Mouse (Mus musculus) forebrain, embryonic 15.5 days (tissue): ENCODE measurements around the gene Med12l. TPM values are rescaled to one million over a fixed set of nuclear protein-coding genes. Genes with fewer than 3 reads are reported as not detected.

Experiments used
- ATAC-seq: fragments of 200-750 bp; cut with Nextera tagmentation; replicated peaks from 2 replicates; pipeline ENCODE4 v1.8.0; 2017; ENCODE audit warnings: mild to moderate bottlenecking, moderate TSS enrichment, moderate library complexity
- H3K27ac ChIP-seq: fragments of 300-500 bp; sonication (generic); replicated peaks from 2 replicates; pipeline ENCODE4 v1.5.1; 2015; ENCODE audit warnings: mild to moderate bottlenecking, inconsistent platforms
- H3K27me3 ChIP-seq: fragments of 300-500 bp; sonication (generic); 2 replicates; pipeline ENCODE4 v1.6.1; 2015; ENCODE audit warnings: inconsistent platforms
- H3K36me3 ChIP-seq: fragments of 300-500 bp; sonication (generic); 2 replicates; pipeline ENCODE4 v1.6.1; 2015; ENCODE audit warnings: mild to moderate bottlenecking, inconsistent platforms
- H3K4me1 ChIP-seq: fragments of 300-500 bp; sonication (generic); 2 replicates; pipeline ENCODE4 v1.6.1; 2015; ENCODE audit warnings: inconsistent platforms
- H3K4me2 ChIP-seq: fragments of 300-500 bp; sonication (generic); replicated peaks from 2 replicates; pipeline ENCODE4 v1.6.1; 2015; ENCODE audit warnings: mild to moderate bottlenecking, inconsistent platforms
- H3K4me3 ChIP-seq: fragments of 300-500 bp; sonication (generic); 2 replicates; pipeline ENCODE4 v1.5.1; 2015; ENCODE audit warnings: mild to moderate bottlenecking, inconsistent platforms
- H3K9ac ChIP-seq: fragments of 300-500 bp; sonication (generic); replicated peaks from 2 replicates; pipeline ENCODE4 v1.6.1; 2015; ENCODE audit warnings: mild to moderate bottlenecking, inconsistent platforms
- H3K9me3 ChIP-seq: fragments of 300-500 bp; sonication (generic); 2 replicates; pipeline ENCODE4 v1.6.1; 2016; ENCODE audit warnings: inconsistent platforms
- WGBS: fragments of 180-500 bp; shearing (Covaris S2); methylation state at CpG from one replicate; pipeline ENCODE4 v1.1.7; 2015; ENCODE audit warnings: mixed read lengths; 5-methylcytosine and 5-hydroxymethylcytosine counted together
- polyA plus RNA-seq: library from polyadenylated mRNA; unstranded; fragments of >200 nt; fragmentation: Nextera tagmentation; extraction: Ambion mirVana; gene quantifications from 2 replicates; pipeline ENCODE4 v1.2.1, GENCODE M21; 2015

Gene Med12l
- polyA plus RNA-seq, 1 experiment from 2014 or later: 3.3 TPM

- Histone ChIP-seq H3K27ac (no peak overlapping the region), H3K4me2 (no peak overlapping the region), H3K36me3 (no peaks in the 10 kb centered on the region), H3K4me3 (no peak overlapping the region), H3K9me3 (no peaks in the 10 kb centered on the region), H3K4me1 (no peaks in the 10 kb centered on the region), H3K27me3 (no peaks in the 10 kb centered on the region), H3K9ac (no peak overlapping the region)
- WGBS: 67% methylated on average over 5 of the region's 5 CpGs
- ATAC-seq: no peak
Measured at GRCm38 (mm10) chr3:59293437-59294199, 288.0 kb downstream of the Med12l start.

- Histone ChIP-seq H3K9me3 (no peaks in the 10 kb centered on the region), H3K4me1 (no peaks in the 10 kb centered on the region), H3K36me3 (no peaks in the 10 kb centered on the region), H3K9ac (no peak overlapping the region), H3K4me2 (no peak overlapping the region), H3K4me3 (no peak overlapping the region), H3K27ac (no peak overlapping the region), H3K27me3 (no peaks in the 10 kb centered on the region)
- ATAC-seq: no peak
- 94% methylated on average over 16 of the region's 16 CpGs for WGBS
Measured at GRCm38 (mm10) chr3:59295699-59296562, 290.3 kb downstream of the Med12l start.

GRCm38 (mm10) chr3:59296563-59297130, 291.0 kb downstream of the Med12l start:
- Histone ChIP-seq H3K4me1 (no peaks in the 10 kb centered on the region), H3K27me3 (no peaks in the 10 kb centered on the region), H3K9ac (no peak overlapping the region), H3K4me3 (no peak overlapping the region), H3K27ac (no peak overlapping the region), H3K4me2 (no peak overlapping the region), H3K36me3 (no peaks in the 10 kb centered on the region), H3K9me3 (no peaks in the 10 kb centered on the region)
- WGBS: 96% methylated on average over 5 of the region's 5 CpGs
- ATAC-seq: no peak

GRCm38 (mm10) chr3:59297653-59298052, 292.0 kb downstream of the Med12l start:
- Histone ChIP-seq H3K4me1 (no peaks in the 10 kb centered on the region), H3K9me3 (no peaks in the 10 kb centered on the region), H3K27ac (no peak overlapping the region), H3K4me2 (no peak overlapping the region), H3K27me3 (no peaks in the 10 kb centered on the region), H3K9ac (no peak overlapping the region), H3K36me3 (no peaks in the 10 kb centered on the region), H3K4me3 (no peak overlapping the region)
- WGBS: 87% methylated on average over 16 of the region's 16 CpGs
- ATAC-seq: no peak

- H3K9ac ChIP-seq: no peak overlapping the region
- H3K4me1 ChIP-seq: no peaks in the 10 kb centered on the region
- H3K27me3 ChIP-seq: no peaks in the 10 kb centered on the region
- no peak overlapping the region for H3K4me2 ChIP-seq
- no peaks in the 10 kb centered on the region for H3K9me3 ChIP-seq
- ATAC-seq: no peak
- WGBS: 92% methylated on average over 5 of the region's 5 CpGs
- no peak overlapping the region for H3K27ac ChIP-seq
- H3K4me3 ChIP-seq: no peak overlapping the region
- no peaks in the 10 kb centered on the region for H3K36me3 ChIP-seq
Measured at GRCm38 (mm10) chr3:59304944-59305343, 299.3 kb downstream of the Med12l start.

- 91% methylated on average over 2 of the region's 2 CpGs for WGBS
- no peaks in the 10 kb centered on the region for H3K27me3 ChIP-seq
- H3K4me2 ChIP-seq: no peak overlapping the region
- H3K4me3 ChIP-seq: no peak overlapping the region
- no peaks in the 10 kb centered on the region for H3K4me1 ChIP-seq
- no peaks in the 10 kb centered on the region for H3K9me3 ChIP-seq
- H3K9ac ChIP-seq: no peak overlapping the region
- no peak overlapping the region for H3K27ac ChIP-seq
- no peak for ATAC-seq
- no peaks in the 10 kb centered on the region for H3K36me3 ChIP-seq
Measured at GRCm38 (mm10) chr3:59305518-59305917, 299.9 kb downstream of the Med12l start.

GRCm38 (mm10) chr3:59312610-59313009, 307.0 kb downstream of the Med12l start:
- Histone ChIP-seq H3K4me1 (no peaks in the 10 kb centered on the region), H3K27ac (no peak overlapping the region), H3K9ac (no peak overlapping the region), H3K4me3 (no peak overlapping the region), H3K36me3 (no peaks in the 10 kb centered on the region), H3K27me3 (no peaks in the 10 kb centered on the region), H3K4me2 (no peak overlapping the region), H3K9me3 (no peaks in the 10 kb centered on the region)
- WGBS: 91% methylated on average over 10 of the region's 10 CpGs
- no peak for ATAC-seq

GRCm38 (mm10) chr3:59316077-59316476, 310.5 kb downstream of the Med12l start:
- ATAC-seq: no peak
- Histone ChIP-seq H3K9me3 (no peaks in the 10 kb centered on the region), H3K9ac (no peak overlapping the region), H3K4me3 (no peak overlapping the region), H3K4me2 (no peak overlapping the region), H3K4me1 (no peaks in the 10 kb centered on the region), H3K27ac (no peak overlapping the region), H3K27me3 (no peaks in the 10 kb centered on the region), H3K36me3 (no peaks in the 10 kb centered on the region)
- 84% methylated on average over 7 of the region's 7 CpGs for WGBS

- 42% methylated on average over 7 of the region's 7 CpGs for WGBS
- no peak overlapping the region for H3K4me2 ChIP-seq
- no peaks in the 10 kb centered on the region for H3K4me1 ChIP-seq
- no peaks in the 10 kb centered on the region for H3K9me3 ChIP-seq
- no peaks in the 10 kb centered on the region for H3K36me3 ChIP-seq
- no peak overlapping the region for H3K27ac ChIP-seq
- peak; percentile 63; the same call in 1 of the 2 replicates for ATAC-seq
- H3K4me3 ChIP-seq: no peak overlapping the region
- H3K9ac ChIP-seq: no peak overlapping the region
- H3K27me3 ChIP-seq: no peaks in the 10 kb centered on the region
Measured at GRCm38 (mm10) chr3:59321278-59321876, 315.8 kb downstream of the Med12l start.

GRCm38 (mm10) chr3:59328526-59328925, 322.9 kb downstream of the Med12l start:
- no peak for ATAC-seq
- no peaks in the 10 kb centered on the region for H3K36me3 ChIP-seq
- H3K4me3 ChIP-seq: no peak overlapping the region
- 89% methylated on average over 2 of the region's 2 CpGs for WGBS
- H3K27ac ChIP-seq: no peak overlapping the region
- H3K4me2 ChIP-seq: no peak overlapping the region
- H3K27me3 ChIP-seq: no peaks in the 10 kb centered on the region
- H3K9me3 ChIP-seq: no peaks in the 10 kb centered on the region
- H3K4me1 ChIP-seq: no peaks in the 10 kb centered on the region
- no peak overlapping the region for H3K9ac ChIP-seq

- no peak for ATAC-seq
- Histone ChIP-seq H3K4me3 (no peak overlapping the region), H3K36me3 (no peaks in the 10 kb centered on the region), H3K9me3 (no peaks in the 10 kb centered on the region), H3K27me3 (no peaks in the 10 kb centered on the region), H3K4me2 (no peak overlapping the region), H3K4me1 (peaks cover 8% of the 10 kb centered on the region), H3K27ac (no peak overlapping the region), H3K9ac (no peak overlapping the region)
- 78% methylated on average over 11 of the region's 11 CpGs for WGBS
Measured at GRCm38 (mm10) chr3:59341647-59342427, 336.2 kb downstream of the Med12l start.
